Mouse (Mus musculus) lung, embryonic 16.5 days (tissue): ENCODE results near the gene Etv1. TPM values are rescaled to one million over a fixed set of nuclear protein-coding genes. Genes with fewer than 3 reads are reported as not detected.

ENCODE experiments used
- ATAC-seq: fragments of 200-750 bp; cut with Nextera tagmentation; 2 replicates; pipeline ENCODE4 v1.8.0; 2017; ENCODE audit warnings: low read depth, mild to moderate bottlenecking, moderate library complexity
- H3K27ac ChIP-seq: fragments of 300-500 bp; sonication (generic); 2 replicates; pipeline ENCODE4 v1.5.1; 2014; ENCODE audit warnings: mild to moderate bottlenecking, control low read depth, low read length
- H3K27me3 ChIP-seq: fragments of 300-500 bp; sonication (generic); 2 replicates; pipeline ENCODE4 v1.6.1; 2014; ENCODE audit warnings: low read depth, low read length, mixed read lengths; ENCODE audit not compliant: control insufficient read depth, insufficient read depth
- H3K36me3 ChIP-seq: fragments of 300-500 bp; sonication (generic); 2 replicates; pipeline ENCODE4 v1.6.1; 2014; ENCODE audit warnings: low read length; ENCODE audit not compliant: control insufficient read depth, insufficient read depth
- H3K4me1 ChIP-seq: fragments of 300-500 bp; sonication (generic); replicated peaks from 2 replicates; pipeline ENCODE4 v1.6.1; 2014; ENCODE audit warnings: low read length, mixed read lengths; ENCODE audit not compliant: control insufficient read depth, insufficient read depth
- H3K4me2 ChIP-seq: fragments of 300-500 bp; sonication (generic); 2 replicates; pipeline ENCODE4 v1.6.1; 2014; ENCODE audit warnings: low read depth, low read length, control low read depth
- H3K4me3 ChIP-seq: fragments of 300-500 bp; sonication (generic); 2 replicates; pipeline ENCODE4 v1.5.1; 2014; ENCODE audit warnings: mild to moderate bottlenecking, low read length, control low read depth
- H3K9ac ChIP-seq: fragments of 300-500 bp; sonication (generic); 2 replicates; pipeline ENCODE4 v1.6.1; 2014; ENCODE audit warnings: low read length, control low read depth
- H3K9me3 ChIP-seq: fragments of 300-500 bp; sonication (generic); 2 replicates; pipeline ENCODE4 v1.6.1; 2016; ENCODE audit warnings: low read length; ENCODE audit not compliant: control insufficient read depth
- WGBS: fragments of 180-500 bp; shearing (Covaris S2); extraction: QIAGEN DNeasy Blood & Tissue Kit; methylation state at CpG from one replicate; pipeline ENCODE4 v1.1.7; 2014; 5-methylcytosine and 5-hydroxymethylcytosine counted together
- polyA plus RNA-seq: library from polyadenylated mRNA; unstranded; fragments of >200 nt; fragmentation: Nextera tagmentation; extraction: Ambion mirVana; gene quantifications from 2 replicates; pipeline ENCODE4 v1.2.1, GENCODE M21; 2015

Gene Etv1
- polyA plus RNA-seq, 1 experiment from 2014 or later = 49.2 TPM

GRCm38 (mm10) chr12:38793697-38794096 lies 14.5 kb downstream of the Etv1 start:
- WGBS = 73% methylated on average over 2 of the region's 2 CpGs
- no peak for ATAC-seq
- H3K4me2 ChIP-seq = no peak overlapping the region
- H3K4me1 ChIP-seq = peaks cover 7% of the 10 kb centered on the region
- H3K27ac ChIP-seq = no peak overlapping the region
- no peaks in the 10 kb centered on the region for H3K36me3 ChIP-seq
- no peaks in the 10 kb centered on the region for H3K27me3 ChIP-seq
- no peak overlapping the region for H3K4me3 ChIP-seq
- H3K9ac ChIP-seq = no peak overlapping the region
- H3K9me3 ChIP-seq = no peaks in the 10 kb centered on the region

- WGBS = 60% methylated on average over 5 of the region's 5 CpGs
- no peak for ATAC-seq
- no peak overlapping the region for H3K27ac ChIP-seq
Measured at GRCm38 (mm10) chr12:38807031-38807430, 27.9 kb downstream of the Etv1 start.

GRCm38 (mm10) chr12:38812392-38812791 lies 33.2 kb downstream of the Etv1 start:
- no peak overlapping the region for H3K4me2 ChIP-seq
- H3K27ac ChIP-seq = no peak overlapping the region
- H3K4me1 ChIP-seq = peaks cover 6% of the 10 kb centered on the region
- H3K27me3 ChIP-seq = no peaks in the 10 kb centered on the region
- ATAC-seq = no peak
- H3K36me3 ChIP-seq = no peaks in the 10 kb centered on the region
- no peaks in the 10 kb centered on the region for H3K9me3 ChIP-seq
- no peak overlapping the region for H3K4me3 ChIP-seq
- H3K9ac ChIP-seq = no peak overlapping the region
- WGBS = 68% methylated on average over 6 of the region's 6 CpGs

More at GRCm38 (mm10) chr12:38807031-38807430, 27.9 kb downstream of the Etv1 start:
- H3K4me2 ChIP-seq = no peak overlapping the region
- no peaks in the 10 kb centered on the region for H3K36me3 ChIP-seq
- H3K27me3 ChIP-seq = no peaks in the 10 kb centered on the region
- no peaks in the 10 kb centered on the region for H3K4me1 ChIP-seq
- H3K4me3 ChIP-seq = no peak overlapping the region
- no peaks in the 10 kb centered on the region for H3K9me3 ChIP-seq
- no peak overlapping the region for H3K9ac ChIP-seq

GRCm38 (mm10) chr12:38814010-38814786 lies 35.0 kb downstream of the Etv1 start:
- Histone ChIP-seq H3K36me3 (no peaks in the 10 kb centered on the region), H3K4me2 (no peak overlapping the region), H3K9me3 (no peaks in the 10 kb centered on the region), H3K4me3 (no peak overlapping the region), H3K9ac (no peak overlapping the region), H3K27me3 (no peaks in the 10 kb centered on the region), H3K27ac (peak overlapping the region; percentile 11), H3K4me1 (peaks cover 6% of the 10 kb centered on the region)
- peak; percentile 91 for ATAC-seq
- 20% methylated on average over 6 of the region's 6 CpGs for WGBS

- no peak overlapping the region for H3K9ac ChIP-seq
- H3K4me3 ChIP-seq = no peak overlapping the region
- no peak for ATAC-seq
- no peak overlapping the region for H3K27ac ChIP-seq
- H3K4me2 ChIP-seq = no peak overlapping the region
- peaks cover 6% of the 10 kb centered on the region for H3K4me1 ChIP-seq
- no peaks in the 10 kb centered on the region for H3K36me3 ChIP-seq
- no peaks in the 10 kb centered on the region for H3K9me3 ChIP-seq
- no peaks in the 10 kb centered on the region for H3K27me3 ChIP-seq
- 95% methylated on average over 3 of the region's 3 CpGs for WGBS
Measured at GRCm38 (mm10) chr12:38816235-38816634, 37.1 kb downstream of the Etv1 start.

- Histone ChIP-seq H3K9me3 (no peaks in the 10 kb centered on the region), H3K4me1 (peaks cover 6% of the 10 kb centered on the region; the same call in 1 of the 2 replicates), H3K27me3 (no peaks in the 10 kb centered on the region), H3K4me2 (no peak overlapping the region), H3K27ac (no peak overlapping the region), H3K4me3 (no peak overlapping the region), H3K9ac (no peak overlapping the region), H3K36me3 (0 out of 2 replicates have a peak, but pooled peaks cover under 1% of the 10 kb centered on the region)
- ATAC-seq = no peak
- WGBS = 89% methylated on average over 2 of the region's 2 CpGs
Measured at GRCm38 (mm10) chr12:38818320-38818719, 39.1 kb downstream of the Etv1 start.

- WGBS = 37% methylated on average over 4 of the region's 4 CpGs
- no peaks in the 10 kb centered on the region for H3K9me3 ChIP-seq
- no peaks in the 10 kb centered on the region for H3K4me1 ChIP-seq
- ATAC-seq = no peak
- H3K4me2 ChIP-seq = no peak overlapping the region
- H3K27ac ChIP-seq = no peak overlapping the region
- H3K9ac ChIP-seq = no peak overlapping the region
- 0 out of 2 replicates have a peak, but pooled peaks cover 2% of the 10 kb centered on the region for H3K36me3 ChIP-seq
- no peak overlapping the region for H3K4me3 ChIP-seq
- H3K27me3 ChIP-seq = no peaks in the 10 kb centered on the region
Measured at GRCm38 (mm10) chr12:38820642-38821041, 41.5 kb downstream of the Etv1 start.

- no peak overlapping the region for H3K27ac ChIP-seq
- no peak overlapping the region for H3K9ac ChIP-seq
- H3K27me3 ChIP-seq = no peaks in the 10 kb centered on the region
- no peaks in the 10 kb centered on the region for H3K9me3 ChIP-seq
- H3K4me3 ChIP-seq = no peak overlapping the region
- WGBS = 92% methylated on average over 10 of the region's 10 CpGs
- H3K4me2 ChIP-seq = no peak overlapping the region
- H3K4me1 ChIP-seq = no peaks in the 10 kb centered on the region
- H3K36me3 ChIP-seq = 0 out of 2 replicates have a peak, but pooled peaks cover 2% of the 10 kb centered on the region
- no peak for ATAC-seq
Measured at GRCm38 (mm10) chr12:38824405-38824804, 45.2 kb downstream of the Etv1 start.

- Histone ChIP-seq H3K27me3 (no peaks in the 10 kb centered on the region), H3K4me3 (no peak overlapping the region), H3K9me3 (no peaks in the 10 kb centered on the region), H3K27ac (no peak overlapping the region), H3K36me3 (peaks cover 3% of the 10 kb centered on the region; the same call in 1 of the 2 replicates), H3K4me2 (no peak overlapping the region), H3K9ac (no peak overlapping the region), H3K4me1 (no peaks in the 10 kb centered on the region)
- WGBS = 91% methylated on average over 10 of the region's 10 CpGs
- ATAC-seq = no peak
Measured at GRCm38 (mm10) chr12:38832981-38833380, 53.8 kb downstream of the Etv1 start.
